In genomic region chr1:164474778-164475511, GRCm38 (mm10) we compare ENCODE assay signal across 12 mouse cellular contexts. TPM values are rescaled to one million over a fixed set of nuclear protein-coding genes. Genes with fewer than 3 reads are reported as not detected.
DNase-seq lines count a peak whose midpoint lies in the region; ATAC-seq and TF ChIP-seq lines count a peak whose summit lies in the region.
"Had no signal": no experiment of that assay in that cellular context is flagged by ENCODE, and none has a peak within 500 bp of the region (broad histone marks: within the 10 kb centered on the region; RNA-seq: fewer than 3 reads in every experiment).

No protein-coding gene starts in this region.

- no peak overlapping the region for H3K4me2 ChIP-seq in hindbrain, embryonic 15.5 days
- H3K4me2 ChIP-seq in hindbrain, embryonic 12.5 days (replicated peaks): no peak overlapping the region
- H3K4me2 ChIP-seq in intestine, embryonic 16.5 days (ENCODE audit: low read depth, low read length): no peak overlapping the region
- H3K4me2 ChIP-seq: embryonic facial prominence, embryonic 12.5 days had no signal

- H3K27me3 ChIP-seq in hindbrain, embryonic 15.5 days: no peaks in the 10 kb centered on the region
- H3K27me3 ChIP-seq in hindbrain, embryonic 12.5 days: no peaks in the 10 kb centered on the region
- no peaks in the 10 kb centered on the region for H3K27me3 ChIP-seq in C2C12 (ENCODE audit: control insufficient read depth, insufficient read depth, insufficient read length)
- no peaks in the 10 kb centered on the region for H3K27me3 ChIP-seq in intestine, embryonic 16.5 days (replicated peaks; ENCODE audit: control insufficient read depth, insufficient read depth, low read length)
- no peaks in the 10 kb centered on the region for H3K27me3 ChIP-seq in embryonic facial prominence, embryonic 10.5 days (replicated peaks; ENCODE audit: low read depth, poor library complexity, severe bottlenecking)
- H3K27me3 ChIP-seq: embryonic facial prominence, embryonic 12.5 days had no signal

- H3K4me1 ChIP-seq in hindbrain, embryonic 15.5 days (replicated peaks): peaks cover 8% of the 10 kb centered on the region; the same call in 1 of the 2 replicates
- H3K4me1 ChIP-seq in hindbrain, embryonic 12.5 days: no peaks in the 10 kb centered on the region
- peaks cover 5% of the 10 kb centered on the region; the same call in 1 of the 2 replicates for H3K4me1 ChIP-seq in intestine, embryonic 16.5 days (ENCODE audit: control insufficient read depth, insufficient read depth, low read length)
- H3K4me1 ChIP-seq in embryonic facial prominence, embryonic 10.5 days: no peaks in the 10 kb centered on the region
- H3K4me1 ChIP-seq: embryonic facial prominence, embryonic 12.5 days had no signal

- ATAC-seq in hindbrain, embryonic 15.5 days (ENCODE audit: low FRiP score, low read depth): peak; percentile 64; the same call in 1 of the 2 replicates
- no peak for ATAC-seq in hindbrain, embryonic 12.5 days (ENCODE audit: low FRiP score)
- peak; percentile 58 for ATAC-seq in intestine, embryonic 16.5 days

- H3K79me3 ChIP-seq in C2C12 (ENCODE audit: low read depth): no peaks in the 10 kb centered on the region

- no peak overlapping the region for H3K4me3 ChIP-seq in hindbrain, embryonic 15.5 days
- H3K4me3 ChIP-seq in hindbrain, embryonic 12.5 days: no peak overlapping the region
- H3K4me3 ChIP-seq in C2C12 (ENCODE audit: insufficient read depth, poor library complexity, severe bottlenecking): no peak overlapping the region
- H3K4me3 ChIP-seq in intestine, embryonic 16.5 days (ENCODE audit: low read length): no peak overlapping the region
- H3K4me3 ChIP-seq in embryonic facial prominence, embryonic 10.5 days: no peak overlapping the region
- H3K4me3 ChIP-seq: embryonic facial prominence, embryonic 12.5 days had no signal

- peak; percentile 89 for DNase-seq in brain, adult 2 months (ENCODE audit: low read depth, low spot score)
- DNase-seq in embryonic facial prominence, embryonic 10.5 days (ENCODE audit: low spot score): no peak
- no peak for DNase-seq in spleen, adult 12 weeks (ENCODE audit: low spot score)
- no peak for DNase-seq in embryo, embryonic 10.5 days (ENCODE audit: low spot score)
- DNase-seq: gastrocnemius, postnatal 10 days; lung, adult 2 months had no signal

- no peak overlapping the region for H3ac ChIP-seq in C2C12 (ENCODE audit: control insufficient read depth, insufficient read length, low read depth)

- no peaks in the 10 kb centered on the region for H3K79me2 ChIP-seq in C2C12 (ENCODE audit: control insufficient read depth, insufficient read depth)

- no peak for TF ChIP-seq CTCF in C2C12 (IDR thresholded peaks at IDR 0.05; ENCODE audit: control insufficient read depth, insufficient read depth, insufficient read length)

- H3K36me3 ChIP-seq in hindbrain, embryonic 15.5 days: no peaks in the 10 kb centered on the region
- no peaks in the 10 kb centered on the region for H3K36me3 ChIP-seq in hindbrain, embryonic 12.5 days
- no peaks in the 10 kb centered on the region for H3K36me3 ChIP-seq in C2C12 (ENCODE audit: control insufficient read depth, insufficient read depth)
- no peaks in the 10 kb centered on the region for H3K36me3 ChIP-seq in intestine, embryonic 16.5 days (ENCODE audit: control insufficient read depth, insufficient read depth, low read length)
- no peaks in the 10 kb centered on the region for H3K36me3 ChIP-seq in embryonic facial prominence, embryonic 10.5 days (replicated peaks)
- H3K36me3 ChIP-seq: embryonic facial prominence, embryonic 12.5 days; G1E had no signal

- H3K27ac ChIP-seq in hindbrain, embryonic 15.5 days (replicated peaks): peak overlapping the region; percentile 32
- no peak overlapping the region for H3K27ac ChIP-seq in hindbrain, embryonic 12.5 days
- peak overlapping the region; percentile 20; the same call in 1 of the 2 replicates for H3K27ac ChIP-seq in intestine, embryonic 16.5 days (ENCODE audit: low read length)
- no peak overlapping the region for H3K27ac ChIP-seq in embryonic facial prominence, embryonic 10.5 days (replicated peaks)
- H3K27ac ChIP-seq: embryonic facial prominence, embryonic 12.5 days had no signal

- 48% methylated on average over 7 of the region's 7 CpGs for WGBS in hindbrain, embryonic 15.5 days
- 72% methylated on average over 7 of the region's 7 CpGs for WGBS in hindbrain, embryonic 12.5 days
- WGBS in intestine, embryonic 16.5 days: 40% methylated on average over 7 of the region's 7 CpGs
- WGBS in embryonic facial prominence, embryonic 10.5 days: 78% methylated on average over 7 of the region's 7 CpGs

- H3K9ac ChIP-seq in hindbrain, embryonic 15.5 days: no peak overlapping the region
- no peak overlapping the region for H3K9ac ChIP-seq in hindbrain, embryonic 12.5 days
- H3K9ac ChIP-seq in intestine, embryonic 16.5 days (ENCODE audit: low read depth, low read length): no peak overlapping the region
- H3K9ac ChIP-seq: embryonic facial prominence, embryonic 12.5 days had no signal

- H3K9me3 ChIP-seq in hindbrain, embryonic 15.5 days: no peaks in the 10 kb centered on the region
- no peaks in the 10 kb centered on the region for H3K9me3 ChIP-seq in hindbrain, embryonic 12.5 days (replicated peaks)
- no peaks in the 10 kb centered on the region for H3K9me3 ChIP-seq in intestine, embryonic 16.5 days (ENCODE audit: control insufficient read depth, low read length)
- H3K9me3 ChIP-seq in embryonic facial prominence, embryonic 10.5 days: no peaks in the 10 kb centered on the region
- H3K9me3 ChIP-seq: embryonic facial prominence, embryonic 12.5 days; G1E had no signal

TF ChIP-seq in C2C12, 6 proteins besides CTCF, POLR2A, EP300 and RAD21:
- peak; percentile 7 for TF ChIP-seq MYOD1 (IDR thresholded peaks at IDR 0.05; ENCODE audit: control insufficient read depth, insufficient read length, low read depth)
- TF ChIP-seq CEBPB (IDR thresholded peaks at IDR 0.05; ENCODE audit: low read depth): no peak

RNA-seq across cellular contexts. Expression of gene Atp1b1, which starts 16.8 kb away (rescaled TPM):
- polyA plus RNA-seq in hindbrain, embryonic 15.5 days (2015; fragmentation: Nextera tagmentation; extraction: Ambion mirVana): 310 and 325 TPM in 2 replicates
- polyA plus RNA-seq in hindbrain, embryonic 12.5 days (2016; fragmentation: Nextera tagmentation; extraction: Ambion mirVana): 57.6 and 61.7 TPM in 2 replicates
- 13.6 TPM for polyA plus RNA-seq in C2C12 (2012; fragmentation: generic; extraction: Trizol)
- 184 and 199 TPM in 2 replicates for polyA plus RNA-seq in intestine, embryonic 16.5 days (2015; fragmentation: Nextera tagmentation; extraction: Ambion mirVana)
- 6.9 and 7.4 TPM in 2 replicates for polyA plus RNA-seq in embryonic facial prominence, embryonic 10.5 days (2016; fragmentation: Nextera tagmentation; extraction: Ambion mirVana)
- polyA plus RNA-seq: G1E had no signal

Comparison
In these comparisons a context has a peak if more than half of its experiments do, and no peak if none do; other contexts are left out.
1. H3K27ac ChIP-seq: peak in hindbrain, embryonic 15.5 days (single experiment) and intestine, embryonic 16.5 days (single experiment); none in hindbrain, embryonic 12.5 days (single experiment) and embryonic facial prominence, embryonic 10.5 days (single experiment).